Mouse (Mus musculus) neural tube, embryonic 15.5 days (tissue): Measurements from ENCODE around the gene Crabp1. TPM values are rescaled to one million over a fixed set of nuclear protein-coding genes. Genes with fewer than 3 reads are reported as not detected.
A peak's percentile ranks its signal among the peaks of the same experiment; 100 is the strongest.

ENCODE experiments used
- ATAC-seq: fragments of 200-750 bp; cut with Nextera tagmentation; 2 replicates; pipeline ENCODE4 v1.8.0; 2017; ENCODE audit warnings: mild to moderate bottlenecking, moderate TSS enrichment, moderate library complexity; ENCODE audit not compliant: low FRiP score
- H3K27ac ChIP-seq: fragments of 300-500 bp; sonication (generic); replicated peaks from 2 replicates; pipeline ENCODE4 v1.5.1; 2015; ENCODE audit warnings: mild to moderate bottlenecking, inconsistent platforms
- H3K27me3 ChIP-seq: fragments of 300-500 bp; sonication (generic); replicated peaks from 2 replicates; pipeline ENCODE4 v1.6.1; 2015; ENCODE audit warnings: inconsistent platforms
- H3K36me3 ChIP-seq: fragments of 300-500 bp; sonication (generic); 2 replicates; pipeline ENCODE4 v1.6.1; 2015; ENCODE audit warnings: inconsistent platforms
- H3K4me1 ChIP-seq: fragments of 300-500 bp; sonication (generic); 2 replicates; pipeline ENCODE4 v1.6.1; 2015; ENCODE audit warnings: inconsistent platforms
- H3K4me2 ChIP-seq: fragments of 300-500 bp; sonication (generic); 2 replicates; pipeline ENCODE4 v1.6.1; 2015; ENCODE audit warnings: inconsistent platforms, mild to moderate bottlenecking, moderate library complexity
- H3K4me3 ChIP-seq: fragments of 300-500 bp; sonication (generic); replicated peaks from 2 replicates; pipeline ENCODE4 v1.5.1; 2015; ENCODE audit warnings: mild to moderate bottlenecking, inconsistent platforms
- H3K9ac ChIP-seq: fragments of 300-500 bp; sonication (generic); replicated peaks from 2 replicates; pipeline ENCODE4 v1.6.1; 2015; ENCODE audit warnings: mild to moderate bottlenecking, inconsistent platforms
- H3K9me3 ChIP-seq: fragments of 300-500 bp; sonication (generic); replicated peaks from 2 replicates; pipeline ENCODE4 v1.6.1; 2016; ENCODE audit warnings: inconsistent platforms
- WGBS: fragments of 180-500 bp; shearing (Covaris S2); methylation state at CpG from one replicate; pipeline ENCODE4 v1.1.7; 2015; ENCODE audit warnings: mixed read lengths; 5-methylcytosine and 5-hydroxymethylcytosine counted together
- polyA plus RNA-seq: library from polyadenylated mRNA; unstranded; fragments of >200 nt; fragmentation: Nextera tagmentation; extraction: Ambion mirVana; gene quantifications from 2 replicates; pipeline ENCODE4 v1.2.1, GENCODE M21; 2015

Gene Crabp1
- polyA plus RNA-seq, 1 experiment from 2014 or later, result 485 TPM

GRCm38 (mm10) chr9:54782504-54782903 is 18.0 kb downstream of the Crabp1 start:
- H3K4me3 ChIP-seq, result no peak overlapping the region
- no peaks in the 10 kb centered on the region for H3K27me3 ChIP-seq
- H3K36me3 ChIP-seq, result no peaks in the 10 kb centered on the region
- H3K9ac ChIP-seq, result no peak overlapping the region
- no peak overlapping the region for H3K27ac ChIP-seq
- H3K9me3 ChIP-seq, result no peaks in the 10 kb centered on the region
- no peak for ATAC-seq
- no peak overlapping the region for H3K4me2 ChIP-seq
- H3K4me1 ChIP-seq, result no peaks in the 10 kb centered on the region
- WGBS, result 57% methylated on average over 15 of the region's 15 CpGs

DNA sequence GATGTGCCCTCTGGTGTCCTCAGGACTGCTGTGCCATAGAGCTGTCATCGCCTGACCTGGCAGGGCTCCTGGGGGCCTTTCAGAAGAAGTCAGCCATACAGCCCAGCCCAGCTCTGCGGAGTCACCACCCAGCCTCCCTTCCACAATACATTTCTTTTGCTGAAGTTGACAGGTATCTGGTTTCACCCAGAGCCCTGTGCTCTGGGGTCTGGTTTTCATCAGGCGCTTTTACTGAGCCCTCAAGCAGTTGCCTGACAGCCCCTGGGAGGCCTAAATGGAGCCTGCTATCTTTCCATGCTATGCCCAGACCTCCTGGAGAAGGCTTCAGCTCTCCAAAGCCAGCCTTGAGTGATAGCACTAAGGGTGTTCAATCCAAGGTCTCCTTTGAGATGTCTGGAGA is 19.5 kb downstream of the Crabp1 start:
- no peaks in the 10 kb centered on the region for H3K36me3 ChIP-seq
- H3K27ac ChIP-seq, result no peak overlapping the region
- no peak for ATAC-seq
- H3K9ac ChIP-seq, result no peak overlapping the region
- H3K27me3 ChIP-seq, result no peaks in the 10 kb centered on the region
- H3K9me3 ChIP-seq, result no peaks in the 10 kb centered on the region
- no peak overlapping the region for H3K4me3 ChIP-seq
- H3K4me2 ChIP-seq, result no peak overlapping the region
- 81% methylated on average over 3 of the region's 3 CpGs for WGBS
- 0 out of 2 replicates have a peak, but pooled peaks cover 4% of the 10 kb centered on the region for H3K4me1 ChIP-seq

- no peak overlapping the region for H3K4me3 ChIP-seq
- no peak for ATAC-seq
- no peaks in the 10 kb centered on the region for H3K27me3 ChIP-seq
- H3K36me3 ChIP-seq, result no peaks in the 10 kb centered on the region
- WGBS, result 72% methylated on average over 3 of the region's 3 CpGs
- H3K4me1 ChIP-seq, result 0 out of 2 replicates have a peak, but pooled peaks cover 4% of the 10 kb centered on the region
- H3K4me2 ChIP-seq, result no peak overlapping the region
- H3K9me3 ChIP-seq, result no peaks in the 10 kb centered on the region
- H3K27ac ChIP-seq, result no peak overlapping the region
- no peak overlapping the region for H3K9ac ChIP-seq
Observed at GRCm38 (mm10) chr9:54785215-54785614, 20.7 kb downstream of the Crabp1 start.

DNA sequence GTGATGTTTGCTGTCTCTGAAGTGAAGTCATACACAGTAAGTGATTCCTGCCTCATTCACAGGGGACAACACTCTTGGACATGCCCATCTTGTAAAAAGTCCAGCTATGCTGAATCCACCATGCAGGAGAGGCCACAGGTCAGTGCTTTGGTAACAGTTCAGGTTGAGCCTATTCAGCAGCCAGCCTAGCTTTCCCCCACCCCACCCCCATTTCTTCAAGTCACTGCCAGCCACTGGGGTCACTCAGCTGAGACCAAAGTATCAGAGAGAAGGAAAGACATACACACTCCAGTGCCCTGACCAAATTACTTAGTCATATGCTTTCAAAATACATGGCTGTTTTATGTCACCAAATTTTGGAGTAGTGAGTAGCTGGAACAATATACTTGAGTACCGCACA is 21.5 kb downstream of the Crabp1 start:
- Histone ChIP-seq H3K9me3 (no peaks in the 10 kb centered on the region), H3K27ac (no peak overlapping the region), H3K36me3 (no peaks in the 10 kb centered on the region), H3K4me1 (0 out of 2 replicates have a peak, but pooled peaks cover 4% of the 10 kb centered on the region), H3K27me3 (no peaks in the 10 kb centered on the region), H3K4me3 (no peak overlapping the region), H3K4me2 (no peak overlapping the region), H3K9ac (no peak overlapping the region)
- 97% methylated on average over 1 of the region's 1 CpGs for WGBS
- ATAC-seq, result no peak

DNA sequence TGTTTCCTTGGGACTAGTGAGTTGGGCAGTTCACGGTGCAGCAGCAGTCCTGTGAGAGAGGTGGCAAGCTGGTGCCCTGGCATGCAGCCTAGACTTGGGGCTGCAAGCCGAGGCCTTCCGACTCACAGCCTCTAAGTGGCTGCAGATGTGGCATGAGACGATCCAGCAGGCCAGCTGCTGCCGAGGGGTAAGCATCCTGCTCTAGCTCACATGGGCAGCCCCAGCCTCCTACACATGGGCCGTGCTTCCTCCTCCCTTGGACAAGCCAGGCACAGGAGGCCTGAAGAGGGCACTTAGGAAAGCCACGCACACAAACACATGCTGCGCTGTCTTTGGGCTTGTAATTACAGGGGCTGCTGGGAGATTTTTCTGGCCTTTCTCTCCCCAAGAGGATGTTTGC is 23.2 kb downstream of the Crabp1 start:
- Histone ChIP-seq H3K9ac (no peak overlapping the region), H3K4me2 (no peak overlapping the region), H3K4me1 (0 out of 2 replicates have a peak, but pooled peaks cover 4% of the 10 kb centered on the region), H3K9me3 (no peaks in the 10 kb centered on the region), H3K27me3 (no peaks in the 10 kb centered on the region), H3K4me3 (no peak overlapping the region), H3K27ac (no peak overlapping the region), H3K36me3 (no peaks in the 10 kb centered on the region)
- no peak for ATAC-seq
- WGBS, result 33% methylated on average over 8 of the region's 8 CpGs

- Histone ChIP-seq H3K4me2 (no peak overlapping the region), H3K27me3 (no peaks in the 10 kb centered on the region), H3K4me3 (no peak overlapping the region), H3K9ac (no peak overlapping the region), H3K9me3 (no peaks in the 10 kb centered on the region), H3K4me1 (0 out of 2 replicates have a peak, but pooled peaks cover 4% of the 10 kb centered on the region), H3K36me3 (no peaks in the 10 kb centered on the region), H3K27ac (no peak overlapping the region)
- WGBS, result 46% methylated on average over 5 of the region's 5 CpGs
- ATAC-seq, result no peak
Observed at GRCm38 (mm10) chr9:54790271-54790670, 25.7 kb downstream of the Crabp1 start.

DNA sequence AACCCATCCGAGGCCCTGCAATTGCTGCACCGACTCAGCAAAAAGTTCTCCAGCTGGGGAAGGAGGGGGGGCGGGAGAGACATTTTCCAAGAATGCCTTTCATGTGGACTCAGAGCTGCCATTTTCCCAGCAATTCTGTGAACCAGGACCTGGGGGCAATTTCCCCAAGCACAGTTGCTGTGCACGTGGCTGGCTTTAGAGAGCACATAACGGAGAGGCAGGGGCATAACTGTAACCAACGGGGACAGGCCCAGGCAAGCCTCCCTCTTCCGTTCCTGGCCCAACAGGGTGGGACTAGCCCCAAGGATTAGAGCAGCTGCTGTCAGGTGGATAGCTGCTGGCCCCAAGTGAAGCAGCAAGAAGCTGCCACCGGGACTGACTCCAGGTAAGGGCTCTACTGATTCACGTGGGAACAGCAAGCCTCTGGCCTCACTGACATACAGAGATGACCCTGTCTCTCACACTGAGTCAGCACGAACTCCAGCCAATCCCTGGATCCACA is 37.0 kb downstream of the Crabp1 start:
- 0 out of 2 replicates have a peak, but pooled peaks cover 2% of the 10 kb centered on the region for H3K27me3 ChIP-seq

GRCm38 (mm10) chr9:54802749-54803679 is 38.5 kb downstream of the Crabp1 start:
- no peaks in the 10 kb centered on the region for H3K9me3 ChIP-seq
- no peaks in the 10 kb centered on the region for H3K36me3 ChIP-seq
- H3K9ac ChIP-seq, result no peak overlapping the region
- WGBS, result 64% methylated on average over 6 of the region's 6 CpGs
- H3K4me2 ChIP-seq, result no peak overlapping the region
- peaks cover 27% of the 10 kb centered on the region for H3K4me1 ChIP-seq
- 0 out of 2 replicates have a peak, but pooled peaks cover 2% of the 10 kb centered on the region for H3K27me3 ChIP-seq
- H3K27ac ChIP-seq, result no peak overlapping the region
- no peak for ATAC-seq
- H3K4me3 ChIP-seq, result no peak overlapping the region

More for the DNA sequence above, 37.0 kb downstream of the Crabp1 start:
- Histone ChIP-seq H3K27ac (no peak overlapping the region), H3K4me3 (no peak overlapping the region), H3K4me2 (no peak overlapping the region), H3K9ac (no peak overlapping the region), H3K36me3 (no peaks in the 10 kb centered on the region), H3K9me3 (no peaks in the 10 kb centered on the region), H3K4me1 (peaks cover 27% of the 10 kb centered on the region)
- 38% methylated on average over 10 of the region's 10 CpGs for WGBS
- ATAC-seq, result no peak

- H3K4me1 ChIP-seq, result peaks cover 27% of the 10 kb centered on the region
- no peak overlapping the region for H3K4me2 ChIP-seq
- no peak overlapping the region for H3K4me3 ChIP-seq
- H3K27ac ChIP-seq, result no peak overlapping the region
- no peak overlapping the region for H3K9ac ChIP-seq
- H3K9me3 ChIP-seq, result no peaks in the 10 kb centered on the region
- no peak for ATAC-seq
- 0 out of 2 replicates have a peak, but pooled peaks cover 2% of the 10 kb centered on the region for H3K27me3 ChIP-seq
- WGBS, result 69% methylated on average over 5 of the region's 5 CpGs
- no peaks in the 10 kb centered on the region for H3K36me3 ChIP-seq
Observed at GRCm38 (mm10) chr9:54804351-54804750, 39.8 kb downstream of the Crabp1 start.

GRCm38 (mm10) chr9:54807761-54808160 is 43.2 kb downstream of the Crabp1 start:
- Histone ChIP-seq H3K4me3 (no peak overlapping the region), H3K4me1 (peaks cover 12% of the 10 kb centered on the region), H3K36me3 (no peaks in the 10 kb centered on the region), H3K27me3 (0 out of 2 replicates have a peak, but pooled peaks cover 1% of the 10 kb centered on the region), H3K9ac (no peak overlapping the region), H3K27ac (no peak overlapping the region), H3K4me2 (no peak overlapping the region), H3K9me3 (no peaks in the 10 kb centered on the region)
- WGBS, result 69% methylated on average over 4 of the region's 4 CpGs
- no peak for ATAC-seq

GRCm38 (mm10) chr9:54809953-54810352 is 45.4 kb downstream of the Crabp1 start:
- Histone ChIP-seq H3K36me3 (no peaks in the 10 kb centered on the region), H3K9ac (no peak overlapping the region), H3K9me3 (no peaks in the 10 kb centered on the region), H3K27me3 (no peaks in the 10 kb centered on the region), H3K4me3 (no peak overlapping the region), H3K4me2 (no peak overlapping the region), H3K27ac (peak overlapping the region; percentile 51), H3K4me1 (peaks cover 10% of the 10 kb centered on the region)
- 12% methylated on average over 4 of the region's 4 CpGs for WGBS
- ATAC-seq, result peak; percentile 73
